Mouse (Mus musculus) MEL (cell line): ENCODE results near the gene Jmjd8. TPM values are rescaled to one million over a fixed set of nuclear protein-coding genes. Genes with fewer than 3 reads are reported as not detected.

ENCODE experiments used
- DNase-seq: peaks from one replicate; pipeline ENCODE4 v3.0.0; 2011; ENCODE audit warnings: low read depth, low spot score
- H3K27ac ChIP-seq: 2 replicates; pipeline ENCODE4 v1.5.1; 2012; ENCODE audit warnings: low read depth, mild to moderate bottlenecking, control low read depth, low read length, moderate library complexity; ENCODE audit not compliant: control insufficient read depth
- H3K27me3 ChIP-seq, 2 experiments: fragments of 150-350 bp in 1 of 2; sonication (generic) in 1 of 2; 2 replicates each; pipeline ENCODE4 v1.6.1; 2012; ENCODE audit warnings: low read length in 2 of 2, mild to moderate bottlenecking in 2 of 2, improper control_type of control experiment in 1 of 2, moderate library complexity in 1 of 2; ENCODE audit not compliant: insufficient read depth in 2 of 2, control insufficient read depth in 1 of 2
- H3K36me3 ChIP-seq, 2 experiments: 2 replicates each; pipeline ENCODE4 v1.6.1; 2012 to 2014; ENCODE audit warnings: low read length in 2 of 2, improper control_type of control experiment in 1 of 2, inconsistent platforms in 1 of 2, mild to moderate bottlenecking in 1 of 2; ENCODE audit not compliant: insufficient read depth in 2 of 2, control insufficient read depth in 1 of 2
- H3K4me1 ChIP-seq, 2 experiments: fragments of 150-350 bp in 1 of 2; sonication (generic) in 1 of 2; 2 replicates each; pipeline ENCODE4 v1.6.1; 2012; ENCODE audit warnings: low read length in 2 of 2, improper control_type of control experiment in 1 of 2, mild to moderate bottlenecking in 1 of 2; ENCODE audit not compliant: insufficient read depth in 2 of 2, control insufficient read depth in 1 of 2
- H3K4me3 ChIP-seq, 2 experiments: fragments of 150-350 bp in 1 of 2; sonication (generic) in 1 of 2; 2 replicates each; pipeline ENCODE4 v1.5.1; 2012; ENCODE audit warnings: low read depth in 2 of 2, low read length in 2 of 2, mild to moderate bottlenecking in 2 of 2, moderate library complexity in 2 of 2, control low read depth in 1 of 2, improper control_type of control experiment in 1 of 2; ENCODE audit not compliant: control insufficient read depth in 1 of 2, insufficient read depth in 1 of 2
- H3K79me2 ChIP-seq: 2 replicates; pipeline ENCODE4 v1.6.1; 2012; ENCODE audit warnings: mild to moderate bottlenecking, low read length, moderate library complexity; ENCODE audit not compliant: control insufficient read depth, poor library complexity, insufficient read depth
- H3K9ac ChIP-seq: 2 replicates; pipeline ENCODE4 v1.6.1; 2012; ENCODE audit warnings: low read depth, mild to moderate bottlenecking, control low read depth, low read length, moderate library complexity; ENCODE audit not compliant: control insufficient read depth, poor library complexity, severe bottlenecking
- H3K9me3 ChIP-seq: fragments of 150-350 bp; sonication (generic); replicated peaks from 2 replicates; pipeline ENCODE4 v1.6.1; 2012; ENCODE audit warnings: mild to moderate bottlenecking, low read length, improper control_type of control experiment, moderate library complexity; ENCODE audit not compliant: insufficient read depth
- BHLHE40 ChIP-seq: IDR thresholded peaks from 2 replicates; pipeline ENCODE4 v1.6.1; 2012; ENCODE audit warnings: low read depth, mild to moderate bottlenecking, inconsistent platforms, low read length, improper control_type of control experiment, borderline replicate concordance
- CTCF ChIP-seq, 3 experiments: IDR thresholded peaks in 2 of 3; conservative IDR thresholded peaks in 1 of 3; 2 replicates each; pipeline ENCODE4 v1.5.1; 2011 to 2012; ENCODE audit warnings: low read length in 3 of 3, low read depth in 2 of 3, mild to moderate bottlenecking in 2 of 3, improper control_type of control experiment in 1 of 3, inconsistent platforms in 1 of 3, mixed read lengths in 1 of 3, moderate library complexity in 1 of 3; ENCODE audit not compliant: control insufficient read depth in 1 of 3, insufficient read depth in 1 of 3, poor library complexity in 1 of 3, severe bottlenecking in 1 of 3
- ELF1 ChIP-seq: IDR thresholded peaks from 2 replicates; pipeline ENCODE4 v1.6.1; 2014; ENCODE audit warnings: low read depth, mild to moderate bottlenecking, inconsistent platforms, low read length, improper control_type of control experiment, moderate library complexity
- ETS1 ChIP-seq: IDR thresholded peaks from 2 replicates; pipeline ENCODE4 v1.6.1; 2012; ENCODE audit warnings: low read depth, mild to moderate bottlenecking, inconsistent platforms, low read length, improper control_type of control experiment, moderate library complexity
- MAX ChIP-seq: IDR thresholded peaks from 2 replicates; pipeline ENCODE4 v1.6.1; 2011; ENCODE audit warnings: low read length, improper control_type of control experiment
- MAZ ChIP-seq: IDR thresholded peaks from 2 replicates; pipeline ENCODE4 v1.6.1; 2012; ENCODE audit warnings: low read depth, mild to moderate bottlenecking, inconsistent platforms, low read length, improper control_type of control experiment
- MEF2A ChIP-seq: IDR thresholded peaks from 2 replicates; pipeline ENCODE4 v1.6.1; 2014; ENCODE audit warnings: low read depth, mild to moderate bottlenecking, inconsistent platforms, low read length, improper control_type of control experiment; ENCODE audit not compliant: poor library complexity, insufficient replicate concordance, severe bottlenecking; ENCODE audit errors: extremely low read depth
- MXI1 ChIP-seq: IDR thresholded peaks from 2 replicates; pipeline ENCODE4 v1.6.1; 2011; ENCODE audit warnings: mild to moderate bottlenecking, low read depth, low read length, improper control_type of control experiment
- MYB ChIP-seq: IDR thresholded peaks from 2 replicates; pipeline ENCODE4 v1.6.1; 2011; ENCODE audit warnings: mild to moderate bottlenecking, low read depth, low read length, improper control_type of control experiment
- NELFE ChIP-seq: IDR thresholded peaks from 2 replicates; pipeline ENCODE4 v1.6.1; 2011; ENCODE audit warnings: low read depth, low read length, improper control_type of control experiment
- NRF1 ChIP-seq: IDR thresholded peaks from 2 replicates; pipeline ENCODE4 v1.6.1; 2014; ENCODE audit warnings: low read depth, mild to moderate bottlenecking, inconsistent platforms, low read length, improper control_type of control experiment, moderate library complexity; ENCODE audit not compliant: poor library complexity, insufficient read depth, severe bottlenecking
- POLR2A ChIP-seq, 2 experiments: IDR thresholded peaks; 2 replicates each; pipeline ENCODE4 v1.6.1; 2011 to 2012; ENCODE audit warnings: low read length in 2 of 2, mild to moderate bottlenecking in 2 of 2, control low read depth in 1 of 2, improper control_type of control experiment in 1 of 2, low read depth in 1 of 2, moderate library complexity in 1 of 2; ENCODE audit not compliant: control insufficient read depth in 1 of 2, insufficient read depth in 1 of 2, poor library complexity in 1 of 2
- POLR2AphosphoS2 ChIP-seq: IDR thresholded peaks from 2 replicates; pipeline ENCODE4 v1.6.1; 2011; ENCODE audit warnings: low read length, improper control_type of control experiment
- POLR2AphosphoS5 ChIP-seq: IDR thresholded peaks from 2 replicates; pipeline ENCODE4 v1.6.1; 2012; ENCODE audit warnings: low read depth, borderline replicate concordance, mild to moderate bottlenecking, inconsistent platforms, low read length, moderate library complexity, mixed read lengths
- SIN3A ChIP-seq: IDR thresholded peaks from 2 replicates; pipeline ENCODE4 v1.6.1; 2012; ENCODE audit warnings: low read length, improper control_type of control experiment, inconsistent platforms
- SMC3 ChIP-seq: IDR thresholded peaks from 2 replicates; pipeline ENCODE4 v1.6.1; 2011; ENCODE audit warnings: low read depth, low read length, improper control_type of control experiment
- TBP ChIP-seq: IDR thresholded peaks from 2 replicates; pipeline ENCODE4 v1.8.0; 2011; ENCODE audit warnings: low read depth, low read length, improper control_type of control experiment
- TCF12 ChIP-seq: IDR thresholded peaks from 2 replicates; pipeline ENCODE4 v1.6.1; 2014; ENCODE audit warnings: low read depth, mild to moderate bottlenecking, inconsistent platforms, low read length, improper control_type of control experiment, moderate library complexity
- UBTF ChIP-seq: IDR thresholded peaks from 2 replicates; pipeline ENCODE4 v1.6.1; 2012; ENCODE audit warnings: low read depth, mild to moderate bottlenecking, inconsistent platforms, low read length, improper control_type of control experiment, moderate library complexity, borderline replicate concordance; ENCODE audit not compliant: insufficient read depth
- USF1 ChIP-seq: IDR thresholded peaks from 2 replicates; pipeline ENCODE4 v1.6.1; 2014; ENCODE audit warnings: low read depth, mild to moderate bottlenecking, inconsistent platforms, low read length, improper control_type of control experiment, moderate library complexity
- USF2 ChIP-seq, 2 experiments: IDR thresholded peaks; 2 replicates each; pipeline ENCODE4 v1.6.1; 2011 to 2012; ENCODE audit warnings: improper control_type of control experiment in 2 of 2, low read length in 2 of 2, borderline replicate concordance in 1 of 2, inconsistent platforms in 1 of 2, low read depth in 1 of 2, mild to moderate bottlenecking in 1 of 2; ENCODE audit not compliant: insufficient read depth in 1 of 2
- ZKSCAN1 ChIP-seq: IDR thresholded peaks from 2 replicates; pipeline ENCODE4 v1.6.1; 2012; ENCODE audit warnings: low read depth, mild to moderate bottlenecking, inconsistent platforms, low read length, improper control_type of control experiment, moderate library complexity
- ZMIZ1 ChIP-seq: IDR thresholded peaks from 2 replicates; pipeline ENCODE4 v1.6.1; 2012; ENCODE audit warnings: low read depth, mild to moderate bottlenecking, inconsistent platforms, low read length, improper control_type of control experiment, moderate library complexity
- ZNF384 ChIP-seq: IDR thresholded peaks from 2 replicates; pipeline ENCODE4 v1.6.1; 2012; ENCODE audit warnings: low read depth, mild to moderate bottlenecking, inconsistent platforms, low read length, improper control_type of control experiment
- polyA plus RNA-seq, 2 experiments: library from polyadenylated mRNA; stranded (reverse) in 1 of 2; unstranded in 1 of 2; fragments of >175 nt in 1 of 2; fragments of >200 nt in 1 of 2; gene quantifications; 2 replicates each; pipeline versions ENCODE4 v1.2.1 to v1.2.4; 2012; ENCODE audit warnings: low replicate concordance in 2 of 2, low read depth in 1 of 2; ENCODE audit not compliant: insufficient read length in 2 of 2, insufficient read depth in 1 of 2, missing spikeins in 1 of 2
- total RNA-seq: library from RNA; depleted of rRNA; stranded (reverse); fragments of 300-350 nt; gene quantifications from 2 replicates; pipeline ENCODE4 v1.2.3, GENCODE M21; 2012

Gene Jmjd8
- total and polyA plus RNA-seq, 3 experiments = 12.9 to 23.9 TPM; not detected in 1

DNA sequence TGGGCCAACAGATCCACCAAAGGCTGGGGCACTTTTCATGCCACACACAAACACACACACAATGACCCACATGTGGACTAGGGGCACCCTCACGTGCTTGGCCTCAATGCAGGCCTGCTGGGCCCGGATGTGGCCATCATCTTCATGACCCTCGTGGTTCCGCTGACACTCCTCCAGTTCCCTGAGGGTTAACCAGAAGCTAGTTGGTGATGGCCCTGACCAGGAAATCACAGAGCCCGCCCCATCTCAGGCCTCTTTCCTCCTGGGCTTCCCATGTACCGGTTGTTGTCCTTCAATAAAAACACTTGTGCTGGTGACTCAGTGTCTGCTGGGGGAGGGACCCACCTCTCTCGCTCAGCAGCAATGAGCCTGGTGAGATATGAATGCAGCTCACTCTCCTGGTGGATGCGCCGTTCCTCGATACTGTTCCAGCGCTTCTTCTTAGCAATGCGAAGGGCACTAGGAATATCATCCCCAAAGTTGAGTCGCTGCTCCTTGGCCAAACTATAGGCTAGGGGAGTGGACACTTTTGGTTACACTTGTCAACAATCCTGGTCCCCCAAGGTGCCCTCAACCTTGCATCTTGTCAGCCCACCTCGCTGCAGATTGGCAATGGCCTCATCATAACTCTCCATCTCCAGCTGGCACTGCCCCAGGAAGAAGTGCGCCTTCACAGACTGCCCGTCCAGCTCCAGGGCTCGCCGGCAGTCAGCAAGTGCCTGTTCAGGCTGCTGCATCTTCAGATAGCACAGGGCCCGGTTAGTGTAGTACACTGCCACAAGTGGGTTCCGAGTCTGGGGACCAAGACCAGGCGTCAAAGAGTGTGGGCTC, 3.0 kb downstream of the Jmjd8 start:
- Histone ChIP-seq H3K4me1 (peaks cover 2 to 37% of the 10 kb centered on the region in 2 experiments; a peak in 3 of 4 replicates), H3K27ac (peak overlapping the region; percentile 82), H3K27me3 (no peaks in the 10 kb centered on the region), H3K9me3 (no peaks in the 10 kb centered on the region), H3K9ac (peak overlapping the region; percentile 94), H3K4me3 (peak overlapping the region; percentile 80), H3K36me3 (peaks cover 0 to 13% of the 10 kb centered on the region in 2 experiments; a peak in 2 of 4 replicates), H3K79me2 (peaks cover 54% of the 10 kb centered on the region)
- peak; percentile 56 for DNase-seq
- TF ChIP-seq MYB (0 out of 2 replicates have a peak, but pooled peaks have one; percentile 14), POLR2AphosphoS2 (peak; percentile 55; the same call in 1 of the 2 replicates), CTCF (IDR thresholded peaks at IDR 0.05 in 2 of 3, conservative IDR thresholded peaks at IDR 0.05 in 1 of 3; ENCODE audit: control insufficient read depth in 1 of 3, insufficient read depth in 1 of 3, low read depth in 2 of 3, low read length in 3 of 3, poor library complexity in 1 of 3, severe bottlenecking in 1 of 3) (no peak), POLR2AphosphoS5 (peak; percentile 59; the same call in 1 of the 2 replicates), SMC3 (no peak), ZMIZ1 (0 out of 2 replicates have a peak, but pooled peaks have one; percentile 41)

DNA sequence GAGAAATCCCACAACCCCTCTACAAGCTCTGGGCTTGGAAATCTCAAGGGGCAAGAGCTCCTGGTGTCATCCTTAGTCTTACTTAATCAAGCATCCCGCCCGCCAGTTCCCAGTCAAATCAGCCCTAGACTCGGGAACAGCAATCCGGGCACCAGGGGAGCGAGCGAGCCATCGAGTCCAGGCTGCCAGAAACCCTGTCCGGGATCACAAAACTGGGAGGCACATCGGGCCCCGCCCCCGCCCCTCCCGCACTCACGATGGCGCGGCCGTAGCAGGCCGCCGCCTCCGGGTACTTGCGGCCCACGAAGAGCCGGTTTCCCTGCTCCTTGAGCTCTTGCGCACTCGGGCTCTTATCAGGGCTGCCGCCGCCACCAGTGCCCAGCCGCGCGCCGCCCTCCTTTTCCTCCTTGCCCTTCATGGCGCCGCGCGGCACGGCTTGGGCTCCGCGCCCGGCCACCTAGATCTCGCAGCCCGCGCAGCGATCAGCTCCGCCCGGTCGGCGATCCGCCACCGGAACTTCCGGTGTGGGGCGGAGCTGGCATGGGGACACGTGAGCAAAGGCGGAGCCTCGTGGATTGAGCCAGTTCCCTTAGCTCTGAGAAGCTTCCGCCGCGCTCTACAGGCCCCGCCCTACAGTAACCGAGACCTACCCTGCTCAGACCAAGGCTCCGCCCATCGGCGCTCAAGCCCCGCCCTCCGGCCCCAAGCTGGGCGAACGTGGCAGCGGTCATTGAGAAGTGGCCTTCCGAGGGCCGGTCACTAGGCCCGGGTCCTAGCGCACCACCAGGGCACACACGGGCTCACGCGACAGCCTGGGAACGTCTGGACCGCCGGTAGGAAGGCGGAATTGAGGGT, 4.0 kb downstream of the Jmjd8 start:
- peaks cover 0 to 13% of the 10 kb centered on the region in 2 experiments; a peak in 2 of 4 replicates for H3K36me3 ChIP-seq
- H3K4me1 ChIP-seq = peaks cover 2 to 37% of the 10 kb centered on the region in 2 experiments; a peak in 3 of 4 replicates
- no peak for TF ChIP-seq TBP
- peak; percentile 93 for TF ChIP-seq POLR2AphosphoS2
- TF ChIP-seq ZMIZ1 = peak; percentile 84
- no peak for TF ChIP-seq ZKSCAN1
- TF ChIP-seq SIN3A = peak; percentile 78; the same call in 1 of the 2 replicates
- TF ChIP-seq MAX = peak; percentile 87
- peak; percentile 97 for TF ChIP-seq USF1
- 0 out of 6 replicates have a peak, but pooled peaks of 1 of the 3 experiments have one; percentile 8 for TF ChIP-seq CTCF (IDR thresholded peaks at IDR 0.05 in 2 of 3, conservative IDR thresholded peaks at IDR 0.05 in 1 of 3; ENCODE audit: control insufficient read depth in 1 of 3, insufficient read depth in 1 of 3, low read depth in 2 of 3, low read length in 3 of 3, poor library complexity in 1 of 3, severe bottlenecking in 1 of 3)
- TF ChIP-seq USF2 (IDR thresholded peaks at IDR 0.05; ENCODE audit: borderline replicate concordance in 1 of 2, insufficient read depth in 1 of 2, low read depth in 1 of 2, low read length in 2 of 2) = peak in 1 of 2 experiments; percentile 83; a peak in 2 of 4 replicates
- TF ChIP-seq MXI1 = peak; percentile 89
- no peak for TF ChIP-seq MEF2A
- peak; percentile 25; the same call in 1 of the 2 replicates for TF ChIP-seq MAZ
- TF ChIP-seq POLR2A (IDR thresholded peaks at IDR 0.05; ENCODE audit: control insufficient read depth in 1 of 2, insufficient read depth in 1 of 2, low read depth in 1 of 2, low read length in 2 of 2, poor library complexity in 1 of 2) = peak; percentile 73 to 86
- 0 out of 2 replicates have a peak, but pooled peaks have one; percentile 36 for TF ChIP-seq UBTF
- TF ChIP-seq NRF1 = peak; percentile 39; the same call in 1 of the 2 replicates
- no peak for TF ChIP-seq ZNF384
- TF ChIP-seq ELF1 = peak; percentile 89
- TF ChIP-seq TCF12 = peak; percentile 55
- TF ChIP-seq ETS1 = peak; percentile 41; the same call in 1 of the 2 replicates
- TF ChIP-seq NELFE = peak; percentile 93
- peak; percentile 95 for TF ChIP-seq BHLHE40

More for the DNA sequence above, 4.0 kb downstream of the Jmjd8 start:
- Histone ChIP-seq H3K79me2 (peaks cover 52% of the 10 kb centered on the region), H3K9ac (peak overlapping the region; percentile 95), H3K4me3 (peak overlapping the region; percentile 80 to 87), H3K27me3 (no peaks in the 10 kb centered on the region), H3K9me3 (no peaks in the 10 kb centered on the region), H3K27ac (peak overlapping the region; percentile 82)
- DNase-seq = peak; percentile 99
